Mouse (Mus musculus) midbrain, embryonic 11.5 days (tissue): ENCODE measurements around the gene Zfp3. TPM values are rescaled to one million over a fixed set of nuclear protein-coding genes. Genes with fewer than 3 reads are reported as not detected.
A peak's percentile ranks its signal among the peaks of the same experiment; 100 is the strongest.

Experiments used
- ATAC-seq: fragments of 200-750 bp; cut with Nextera tagmentation; 2 replicates; pipeline ENCODE4 v1.8.0; 2017; ENCODE audit warnings: moderate TSS enrichment, moderate library complexity; ENCODE audit not compliant: low FRiP score
- DNase-seq: peaks from one replicate; pipeline ENCODE4 v3.0.0; 2015; ENCODE audit warnings: low spot score; ENCODE audit errors: missing footprints
- H3K27ac ChIP-seq: fragments of 300-500 bp; sonication (generic); 2 replicates; pipeline ENCODE4 v1.5.1; 2014; ENCODE audit warnings: low read depth, low read length
- H3K27me3 ChIP-seq: fragments of 300-500 bp; sonication (generic); 2 replicates; pipeline ENCODE4 v1.6.1; 2014; ENCODE audit warnings: mild to moderate bottlenecking, low read length, moderate library complexity, mixed read lengths; ENCODE audit not compliant: control insufficient read depth, insufficient read depth
- H3K36me3 ChIP-seq: fragments of 300-500 bp; sonication (generic); 2 replicates; pipeline ENCODE4 v1.6.1; 2014; ENCODE audit warnings: mild to moderate bottlenecking, low read length, moderate library complexity, mixed read lengths; ENCODE audit not compliant: control insufficient read depth, insufficient read depth
- H3K4me1 ChIP-seq: fragments of 300-500 bp; sonication (generic); 2 replicates; pipeline ENCODE4 v1.6.1; 2014; ENCODE audit warnings: low read length; ENCODE audit not compliant: control insufficient read depth, insufficient read depth
- H3K4me2 ChIP-seq: fragments of 300-500 bp; sonication (generic); 2 replicates; pipeline ENCODE4 v1.6.1; 2014; ENCODE audit warnings: mild to moderate bottlenecking, moderate library complexity
- H3K4me3 ChIP-seq: fragments of 300-500 bp; sonication (generic); 2 replicates; pipeline ENCODE4 v1.5.1; 2014; ENCODE audit warnings: low read depth, low read length
- H3K9ac ChIP-seq: fragments of 300-500 bp; sonication (generic); 2 replicates; pipeline ENCODE4 v1.6.1; 2014; ENCODE audit warnings: low read length
- H3K9me3 ChIP-seq: fragments of 300-500 bp; sonication (generic); 2 replicates; pipeline ENCODE4 v1.6.1; 2016; ENCODE audit warnings: low read length; ENCODE audit not compliant: control insufficient read depth
- WGBS: fragments of 180-500 bp; shearing (Covaris S2); extraction: QIAGEN DNeasy Blood & Tissue Kit; methylation state at CpG from one replicate; pipeline ENCODE4 v1.1.7; 2014; 5-methylcytosine and 5-hydroxymethylcytosine counted together
- polyA plus RNA-seq: library from polyadenylated mRNA; unstranded; fragments of >200 nt; fragmentation: Nextera tagmentation; extraction: Ambion mirVana; gene quantifications from 2 replicates; pipeline ENCODE4 v1.2.1, GENCODE M21; 2014

Zfp3 gene
- polyA plus RNA-seq, 1 experiment from 2014 or later = 10.2 TPM

- ATAC-seq = no peak
- no peak overlapping the region for H3K4me2 ChIP-seq
These were observed 45.0 kb downstream of the Zfp3 start for GRCm38 (mm10) chr11:70809011-70809410.

GRCm38 (mm10) chr11:70811041-70811440, 47.0 kb downstream of the Zfp3 start:
- H3K4me3 ChIP-seq = no peak overlapping the region

More at GRCm38 (mm10) chr11:70809011-70809410, 45.0 kb downstream of the Zfp3 start:
- H3K36me3 ChIP-seq = no peaks in the 10 kb centered on the region
- H3K4me1 ChIP-seq = no peaks in the 10 kb centered on the region
- 0% methylated on average over 1 of the region's 1 CpGs for WGBS
- H3K4me3 ChIP-seq = no peak overlapping the region
- no peaks in the 10 kb centered on the region for H3K27me3 ChIP-seq
- no peaks in the 10 kb centered on the region for H3K9me3 ChIP-seq
- no peak for DNase-seq
- no peak overlapping the region for H3K27ac ChIP-seq
- H3K9ac ChIP-seq = no peak overlapping the region

GRCm38 (mm10) chr11:70811471-70812240, 47.6 kb downstream of the Zfp3 start:
- Histone ChIP-seq H3K27ac (no peak overlapping the region), H3K9ac (no peak overlapping the region), H3K4me3 (no peak overlapping the region), H3K36me3 (no peaks in the 10 kb centered on the region), H3K4me1 (no peaks in the 10 kb centered on the region), H3K27me3 (no peaks in the 10 kb centered on the region), H3K4me2 (no peak overlapping the region), H3K9me3 (no peaks in the 10 kb centered on the region)
- ATAC-seq = no peak
- DNase-seq = no peak
- 80% methylated on average over 13 of the region's 13 CpGs for WGBS

More at GRCm38 (mm10) chr11:70811041-70811440, 47.0 kb downstream of the Zfp3 start:
- Histone ChIP-seq H3K36me3 (no peaks in the 10 kb centered on the region), H3K4me2 (no peak overlapping the region), H3K27ac (no peak overlapping the region), H3K9me3 (no peaks in the 10 kb centered on the region), H3K27me3 (no peaks in the 10 kb centered on the region), H3K9ac (no peak overlapping the region), H3K4me1 (no peaks in the 10 kb centered on the region)
- DNase-seq = no peak
- WGBS = 89% methylated on average over 5 of the region's 5 CpGs
- no peak for ATAC-seq

GRCm38 (mm10) chr11:70812365-70812764, 48.4 kb downstream of the Zfp3 start, which contains the start of gene Scimp:
TSS of gene Scimp (minus strand) at chr11:70812586.
- WGBS = 84% methylated on average over 7 of the region's 7 CpGs
- no peak for ATAC-seq
- no peaks in the 10 kb centered on the region for H3K4me1 ChIP-seq
- H3K4me2 ChIP-seq = no peak within 1 kb of the TSS
- no peak within 1 kb of the TSS for H3K4me3 ChIP-seq
- H3K9ac ChIP-seq = no peak within 1 kb of the TSS
- no peaks in the 10 kb centered on the region for H3K9me3 ChIP-seq
- H3K27me3 ChIP-seq = no peaks in the 10 kb centered on the region
- H3K36me3 ChIP-seq = no peaks in the 10 kb centered on the region
- DNase-seq = no peak
- H3K27ac ChIP-seq = no peak within 1 kb of the TSS

GRCm38 (mm10) chr11:70815071-70815470, 51.1 kb downstream of the Zfp3 start:
- 85% methylated on average over 8 of the region's 8 CpGs for WGBS
- no peaks in the 10 kb centered on the region for H3K4me1 ChIP-seq
- no peak for ATAC-seq

GRCm38 (mm10) chr11:70815498-70816078, 51.6 kb downstream of the Zfp3 start:
- H3K9me3 ChIP-seq = no peaks in the 10 kb centered on the region
- H3K27ac ChIP-seq = no peak overlapping the region
- no peak overlapping the region for H3K9ac ChIP-seq
- H3K4me2 ChIP-seq = no peak overlapping the region
- DNase-seq (peak; percentile 98), ATAC-seq (no peak)
- H3K4me3 ChIP-seq = no peak overlapping the region
- no peaks in the 10 kb centered on the region for H3K27me3 ChIP-seq
- WGBS = 34% methylated on average over 6 of the region's 6 CpGs
- no peaks in the 10 kb centered on the region for H3K4me1 ChIP-seq
- H3K36me3 ChIP-seq = no peaks in the 10 kb centered on the region

More at GRCm38 (mm10) chr11:70815071-70815470, 51.1 kb downstream of the Zfp3 start:
- no peaks in the 10 kb centered on the region for H3K9me3 ChIP-seq
- H3K27ac ChIP-seq = no peak overlapping the region
- H3K9ac ChIP-seq = no peak overlapping the region
- DNase-seq = no peak
- no peaks in the 10 kb centered on the region for H3K27me3 ChIP-seq
- H3K36me3 ChIP-seq = no peaks in the 10 kb centered on the region
- H3K4me3 ChIP-seq = no peak overlapping the region
- no peak overlapping the region for H3K4me2 ChIP-seq

- no peaks in the 10 kb centered on the region for H3K27me3 ChIP-seq
- H3K36me3 ChIP-seq = no peaks in the 10 kb centered on the region
- no peak overlapping the region for H3K4me3 ChIP-seq
- no peak overlapping the region for H3K4me2 ChIP-seq
- no peaks in the 10 kb centered on the region for H3K9me3 ChIP-seq
- no peaks in the 10 kb centered on the region for H3K4me1 ChIP-seq
- no peak overlapping the region for H3K9ac ChIP-seq
- 79% methylated on average over 4 of the region's 4 CpGs for WGBS
- no peak for DNase-seq
- no peak for ATAC-seq
- H3K27ac ChIP-seq = no peak overlapping the region
These were observed 52.8 kb downstream of the Zfp3 start for GRCm38 (mm10) chr11:70816770-70817169.

- Histone ChIP-seq H3K9me3 (no peaks in the 10 kb centered on the region), H3K4me2 (no peak overlapping the region), H3K27ac (no peak overlapping the region), H3K27me3 (no peaks in the 10 kb centered on the region), H3K9ac (no peak overlapping the region), H3K36me3 (no peaks in the 10 kb centered on the region), H3K4me3 (no peak overlapping the region), H3K4me1 (no peaks in the 10 kb centered on the region; the same call in 1 of the 2 replicates)
- DNase-seq (no peak), ATAC-seq (no peak)
- 84% methylated on average over 8 of the region's 8 CpGs for WGBS
These were observed 56.1 kb downstream of the Zfp3 start for GRCm38 (mm10) chr11:70820120-70820519.
